Mouse (Mus musculus): ENCODE measurements around the gene Ubn1.
A peak's percentile ranks its signal among the peaks of the same experiment; 100 is the strongest.

DNA sequence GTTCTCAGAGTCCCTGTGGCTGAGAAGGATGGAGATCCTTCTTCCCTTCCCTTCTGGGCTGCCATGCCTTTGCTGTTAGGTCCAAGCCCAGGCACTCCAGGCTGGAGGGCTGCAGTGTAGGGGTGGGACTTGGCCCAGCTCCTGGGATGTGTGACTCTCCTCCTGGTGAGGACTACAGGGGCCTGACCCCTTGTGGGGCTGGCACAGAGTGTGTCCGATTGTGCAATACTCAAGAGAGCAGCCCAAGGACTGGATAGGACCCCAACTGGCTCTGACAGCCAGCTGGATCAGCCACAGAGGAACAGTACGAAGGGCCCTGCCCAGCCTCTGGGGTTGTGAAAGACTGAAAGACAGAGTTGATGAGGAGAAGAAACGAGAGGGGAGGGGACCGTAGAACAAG is 80.9 kb downstream of the Ubn1 start:
- no peak for TF ChIP-seq CTCF (IDR thresholded peaks at IDR 0.05; ENCODE audit: control insufficient read depth, insufficient read depth, insufficient read length)
- TF ChIP-seq CEBPB (IDR thresholded peaks at IDR 0.05; ENCODE audit: low read depth), result peak; percentile 98
- TF ChIP-seq MAX (IDR thresholded peaks at IDR 0.05), result no peak
- TF ChIP-seq MYOG (IDR thresholded peaks at IDR 0.05; ENCODE audit: control insufficient read depth, extremely low read depth, insufficient read length), result no peak
- no peak for TF ChIP-seq USF1 (IDR thresholded peaks at IDR 0.05; ENCODE audit: low read depth)
- TF ChIP-seq MYOD1 (IDR thresholded peaks at IDR 0.05; ENCODE audit: control insufficient read depth, insufficient read length, low read depth), result no peak
- TF ChIP-seq FOSL1 (IDR thresholded peaks at IDR 0.05; ENCODE audit: insufficient read depth, low read length, poor library complexity, severe bottlenecking), result no peak
